14 mouse cellular contexts compared by ENCODE assay signal in genomic region chr5:107079920-107080319, GRCm38 (mm10).
A peak's percentile ranks its signal among the peaks of the same experiment; 100 is the strongest.
DNase-seq lines count a peak whose midpoint lies in the region; ATAC-seq lines count a peak whose summit lies in the region.
"Had no signal": no experiment of that assay in that cellular context is flagged by ENCODE, and none has a peak within 500 bp of the region (broad histone marks: within the 10 kb centered on the region; RNA-seq: fewer than 3 reads in every experiment).

No protein-coding gene starts in this region.

- 63% methylated on average over 8 of the region's 8 CpGs for WGBS in hindbrain, embryonic 10.5 days
- WGBS in hindbrain, embryonic 16.5 days = 55% methylated on average over 8 of the region's 8 CpGs
- WGBS in stomach, embryonic 16.5 days = 48% methylated on average over 8 of the region's 8 CpGs
- 66% methylated on average over 8 of the region's 8 CpGs for WGBS in midbrain, embryonic 10.5 days
- WGBS in forebrain, embryonic 16.5 days = 40% methylated on average over 8 of the region's 8 CpGs

- peak overlapping the region; percentile 29 for H3K27ac ChIP-seq in hindbrain, embryonic 10.5 days
- H3K27ac ChIP-seq in hindbrain, embryonic 16.5 days (ENCODE audit: low read depth, low read length) = no peak overlapping the region
- no peak overlapping the region; the same call in 1 of the 2 replicates for H3K27ac ChIP-seq in stomach, embryonic 16.5 days (ENCODE audit: low read length)
- no peak overlapping the region for H3K27ac ChIP-seq in midbrain, embryonic 10.5 days (replicated peaks)
- H3K27ac ChIP-seq in forebrain, embryonic 16.5 days (ENCODE audit: low read length) = no peak overlapping the region
- H3K27ac ChIP-seq: embryonic facial prominence, embryonic 10.5 days; liver, embryonic 13.5 days had no signal

- DNase-seq in hindbrain, embryonic 10.5 days (ENCODE audit: low spot score) = no peak
- DNase-seq in CD4-positive helper T cell, adult 2 months (ENCODE audit: low read depth, low spot score) = peak; percentile 91
- DNase-seq in fibroblast of lung, adult 2 months (ENCODE audit: low read depth) = peak; percentile 42
- DNase-seq in midbrain, embryonic 10.5 days (ENCODE audit: low spot score) = no peak
- no peak for DNase-seq in frontal cortex, postnatal 14 days (ENCODE audit: low spot score in 2 of 2)
- DNase-seq: adrenal gland, postnatal 10 days; forebrain, postnatal 0 days; kidney, postnatal 10 days; liver, embryonic 13.5 days had no signal

- no peak overlapping the region for H3K4me2 ChIP-seq in hindbrain, embryonic 16.5 days (ENCODE audit: low read length)
- no peak overlapping the region for H3K4me2 ChIP-seq in stomach, embryonic 16.5 days (ENCODE audit: low read depth, low read length)
- H3K4me2 ChIP-seq in forebrain, embryonic 16.5 days (ENCODE audit: low read length) = no peak overlapping the region
- H3K4me2 ChIP-seq: liver, embryonic 13.5 days; neural tube, embryonic 15.5 days had no signal

- H3K9ac ChIP-seq in hindbrain, embryonic 16.5 days (ENCODE audit: low read depth, low read length) = no peak overlapping the region
- no peak overlapping the region for H3K9ac ChIP-seq in stomach, embryonic 16.5 days (ENCODE audit: low read length)
- H3K9ac ChIP-seq in forebrain, embryonic 16.5 days (replicated peaks; ENCODE audit: low read depth, low read length) = no peak overlapping the region
- H3K9ac ChIP-seq: forebrain, postnatal 0 days; liver, embryonic 13.5 days; neural tube, embryonic 15.5 days had no signal

- ATAC-seq in hindbrain, embryonic 16.5 days = no peak
- ATAC-seq in stomach, embryonic 16.5 days (ENCODE audit: insufficient read depth, low FRiP score) = peak; percentile 72; the same call in 1 of the 2 replicates
- ATAC-seq in forebrain, embryonic 16.5 days = no peak

- peaks cover 18% of the 10 kb centered on the region for H3K4me1 ChIP-seq in hindbrain, embryonic 10.5 days (replicated peaks)
- peaks cover 11% of the 10 kb centered on the region for H3K4me1 ChIP-seq in hindbrain, embryonic 16.5 days (ENCODE audit: control insufficient read depth, insufficient read depth, low read depth, low read length)
- H3K4me1 ChIP-seq in stomach, embryonic 16.5 days (ENCODE audit: control insufficient read depth, insufficient read depth, low read length) = peaks cover 15% of the 10 kb centered on the region
- peaks cover 25% of the 10 kb centered on the region for H3K4me1 ChIP-seq in midbrain, embryonic 10.5 days
- H3K4me1 ChIP-seq in forebrain, embryonic 16.5 days (replicated peaks; ENCODE audit: control insufficient read depth, insufficient read depth, low read length) = peaks cover 5% of the 10 kb centered on the region

- H3K36me3 ChIP-seq in hindbrain, embryonic 10.5 days = no peaks in the 10 kb centered on the region
- H3K36me3 ChIP-seq in hindbrain, embryonic 16.5 days (ENCODE audit: control insufficient read depth, insufficient read depth, low read length) = no peaks in the 10 kb centered on the region
- no peaks in the 10 kb centered on the region for H3K36me3 ChIP-seq in stomach, embryonic 16.5 days (ENCODE audit: control insufficient read depth, insufficient read depth, low read length)
- no peaks in the 10 kb centered on the region for H3K36me3 ChIP-seq in midbrain, embryonic 10.5 days
- H3K36me3 ChIP-seq in forebrain, embryonic 16.5 days (ENCODE audit: control insufficient read depth, insufficient read depth) = no peaks in the 10 kb centered on the region
- H3K36me3 ChIP-seq: embryonic facial prominence, embryonic 10.5 days; liver, embryonic 13.5 days; neural tube, embryonic 15.5 days had no signal

- H3K27me3 ChIP-seq in hindbrain, embryonic 10.5 days (ENCODE audit: insufficient read depth, poor library complexity, severe bottlenecking) = no peaks in the 10 kb centered on the region
- no peaks in the 10 kb centered on the region for H3K27me3 ChIP-seq in hindbrain, embryonic 16.5 days (replicated peaks; ENCODE audit: control insufficient read depth, insufficient read depth, low read length)
- H3K27me3 ChIP-seq in stomach, embryonic 16.5 days (ENCODE audit: control insufficient read depth, insufficient read depth, low read length) = no peaks in the 10 kb centered on the region
- H3K27me3 ChIP-seq in midbrain, embryonic 10.5 days (ENCODE audit: low read depth, poor library complexity, severe bottlenecking) = no peaks in the 10 kb centered on the region
- H3K27me3 ChIP-seq in forebrain, embryonic 16.5 days (replicated peaks; ENCODE audit: control insufficient read depth, insufficient read depth, low read length) = no peaks in the 10 kb centered on the region; the same call in 1 of the 2 replicates
- H3K27me3 ChIP-seq: liver, embryonic 13.5 days; neural tube, embryonic 15.5 days had no signal

- H3K9me3 ChIP-seq in hindbrain, embryonic 10.5 days = no peaks in the 10 kb centered on the region
- no peaks in the 10 kb centered on the region for H3K9me3 ChIP-seq in hindbrain, embryonic 16.5 days (ENCODE audit: control insufficient read depth, low read length)
- no peaks in the 10 kb centered on the region for H3K9me3 ChIP-seq in stomach, embryonic 16.5 days (replicated peaks; ENCODE audit: control insufficient read depth, low read length)
- H3K9me3 ChIP-seq in midbrain, embryonic 10.5 days (replicated peaks) = no peaks in the 10 kb centered on the region
- no peaks in the 10 kb centered on the region for H3K9me3 ChIP-seq in forebrain, embryonic 16.5 days (ENCODE audit: control insufficient read depth, low read length)
- H3K9me3 ChIP-seq: embryonic facial prominence, embryonic 10.5 days; liver, embryonic 13.5 days; neural tube, embryonic 15.5 days had no signal

- H3K4me3 ChIP-seq in hindbrain, embryonic 10.5 days = no peak overlapping the region
- no peak overlapping the region for H3K4me3 ChIP-seq in hindbrain, embryonic 16.5 days (ENCODE audit: low read length)
- no peak overlapping the region for H3K4me3 ChIP-seq in stomach, embryonic 16.5 days (replicated peaks; ENCODE audit: low read length)
- no peak overlapping the region for H3K4me3 ChIP-seq in midbrain, embryonic 10.5 days
- no peak overlapping the region for H3K4me3 ChIP-seq in forebrain, embryonic 16.5 days (replicated peaks; ENCODE audit: low read length)
- H3K4me3 ChIP-seq: embryonic facial prominence, embryonic 10.5 days; liver, embryonic 13.5 days; neural tube, embryonic 15.5 days had no signal

Comparison
In these comparisons a context has a peak if more than half of its experiments do, and no peak if none do; other contexts are left out.
1. DNase-seq: peak in CD4-positive helper T cell, adult 2 months (single experiment) and fibroblast of lung, adult 2 months (single experiment); none in hindbrain, embryonic 10.5 days (single experiment), midbrain, embryonic 10.5 days (single experiment) and frontal cortex, postnatal 14 days (0 of 2).